Mouse (Mus musculus) small intestine, adult 2 months (tissue): Measurements from ENCODE around the gene Bcl6.

Source experiments
- CTCF ChIP-seq: fragments of 200-500 bp; IDR thresholded peaks from 2 replicates; pipeline ENCODE4 v1.5.1; 2012; ENCODE audit warnings: low read depth, mild to moderate bottlenecking, control low read depth, inconsistent platforms, low read length, moderate library complexity, mixed read lengths; ENCODE audit not compliant: insufficient replicate concordance, insufficient read length; ENCODE audit errors: extremely low read depth
- POLR2A ChIP-seq: fragments of 200-500 bp; IDR thresholded peaks from 2 replicates; pipeline ENCODE4 v1.6.1; 2012; ENCODE audit warnings: low read depth, mild to moderate bottlenecking, control low read depth, inconsistent platforms, low read length, moderate library complexity

- TF ChIP-seq CTCF (no peak), POLR2A (no peak)
These were observed 1.7 kb upstream of the Bcl6 start for GRCm38 (mm10) chr16:23990161-23990970.
